Mouse (Mus musculus) heart, embryonic 11.5 days (tissue): ENCODE measurements around the gene Mterf2. TPM values are rescaled to one million over a fixed set of nuclear protein-coding genes. Genes with fewer than 3 reads are reported as not detected.
A peak's percentile ranks its signal among the peaks of the same experiment; 100 is the strongest.

Source experiments
- ATAC-seq: fragments of 200-750 bp; cut with Nextera tagmentation; replicated peaks from 2 replicates; pipeline ENCODE4 v1.8.0; 2017; ENCODE audit warnings: moderate library complexity; ENCODE audit not compliant: insufficient number of reproducible peaks, low FRiP score, low TSS enrichment
- H3K27ac ChIP-seq: fragments of 300-500 bp; sonication (generic); 2 replicates; pipeline ENCODE4 v1.5.1; 2014; ENCODE audit warnings: mild to moderate bottlenecking, low read depth, low read length
- H3K27me3 ChIP-seq: fragments of 300-500 bp; sonication (generic); 2 replicates; pipeline ENCODE4 v1.6.1; 2014; ENCODE audit warnings: mild to moderate bottlenecking, low read length, mixed read lengths; ENCODE audit not compliant: control insufficient read depth, insufficient read depth
- H3K36me3 ChIP-seq: fragments of 300-500 bp; sonication (generic); 2 replicates; pipeline ENCODE4 v1.6.1; 2014; ENCODE audit warnings: mild to moderate bottlenecking, low read length, moderate library complexity, mixed read lengths; ENCODE audit not compliant: control insufficient read depth, insufficient read depth
- H3K4me1 ChIP-seq: fragments of 300-500 bp; sonication (generic); 2 replicates; pipeline ENCODE4 v1.6.1; 2014; ENCODE audit warnings: low read length; ENCODE audit not compliant: control insufficient read depth, insufficient read depth
- H3K4me2 ChIP-seq: fragments of 300-500 bp; sonication (generic); 2 replicates; pipeline ENCODE4 v1.6.1; 2014; ENCODE audit warnings: mild to moderate bottlenecking, moderate library complexity
- H3K4me3 ChIP-seq: fragments of 300-500 bp; sonication (generic); 2 replicates; pipeline ENCODE4 v1.5.1; 2014; ENCODE audit warnings: low read depth, low read length
- H3K9ac ChIP-seq: fragments of 300-500 bp; sonication (generic); 2 replicates; pipeline ENCODE4 v1.6.1; 2014; ENCODE audit warnings: mild to moderate bottlenecking, low read depth, low read length, moderate library complexity
- H3K9me3 ChIP-seq: fragments of 300-500 bp; sonication (generic); replicated peaks from 2 replicates; pipeline ENCODE4 v1.6.1; 2016; ENCODE audit warnings: low read length; ENCODE audit not compliant: control insufficient read depth
- WGBS: fragments of 180-500 bp; shearing (Covaris S2); extraction: QIAGEN DNeasy Blood & Tissue Kit; methylation state at CpG from one replicate; pipeline ENCODE4 v1.1.7; 2014; ENCODE audit not compliant: insufficient replicate concordance; 5-methylcytosine and 5-hydroxymethylcytosine counted together
- polyA plus RNA-seq: library from polyadenylated mRNA; unstranded; fragments of >200 nt; fragmentation: Nextera tagmentation; extraction: Ambion mirVana; gene quantifications from 2 replicates; pipeline ENCODE4 v1.2.1, GENCODE M21; 2014

The Mterf2 gene
- polyA plus RNA-seq, 1 experiment from 2014 or later, result 15.1 TPM

- no peaks in the 10 kb centered on the region for H3K27me3 ChIP-seq
- H3K36me3 ChIP-seq, result 0 out of 2 replicates have a peak, but pooled peaks cover 3% of the 10 kb centered on the region
- 80% methylated on average over 5 of the region's 5 CpGs for WGBS
- H3K27ac ChIP-seq, result no peak overlapping the region
- no peak for ATAC-seq
- no peak overlapping the region for H3K9ac ChIP-seq
- H3K4me1 ChIP-seq, result no peaks in the 10 kb centered on the region
- no peak overlapping the region for H3K4me3 ChIP-seq
- no peaks in the 10 kb centered on the region for H3K9me3 ChIP-seq
- H3K4me2 ChIP-seq, result no peak overlapping the region
These were observed 21.4 kb upstream of the Mterf2 start for GRCm38 (mm10) chr10:85149226-85149625.

GRCm38 (mm10) chr10:85146282-85146681 is 18.5 kb upstream of the Mterf2 start:
- no peak overlapping the region for H3K4me3 ChIP-seq
- no peaks in the 10 kb centered on the region for H3K4me1 ChIP-seq
- peaks cover 5% of the 10 kb centered on the region; the same call in 1 of the 2 replicates for H3K36me3 ChIP-seq
- ATAC-seq, result no peak
- no peaks in the 10 kb centered on the region for H3K27me3 ChIP-seq
- no peaks in the 10 kb centered on the region for H3K9me3 ChIP-seq
- 85% methylated on average over 14 of the region's 14 CpGs for WGBS
- H3K4me2 ChIP-seq, result no peak overlapping the region
- no peak overlapping the region for H3K27ac ChIP-seq
- H3K9ac ChIP-seq, result no peak overlapping the region

DNA sequence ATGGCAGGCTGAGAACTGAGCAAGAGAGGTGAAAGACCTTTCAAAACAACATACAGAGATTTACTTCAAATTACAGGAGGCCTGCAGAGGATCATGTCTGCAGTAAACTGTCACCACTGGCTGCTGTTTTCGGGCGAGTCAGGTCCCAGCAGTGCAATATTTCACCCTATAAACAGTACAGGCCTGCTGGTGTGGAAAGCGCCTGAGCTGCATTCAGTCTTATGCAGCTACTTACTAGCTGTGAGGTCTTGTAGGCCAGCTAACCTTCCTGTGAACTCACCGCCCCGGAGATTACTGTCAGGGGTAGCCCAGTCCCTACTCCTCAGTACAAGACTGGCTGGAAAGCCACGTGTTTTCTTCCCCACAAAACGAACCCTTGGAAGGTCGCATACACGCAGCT is 13.6 kb upstream of the Mterf2 start:
- Histone ChIP-seq H3K36me3 (peaks cover 5% of the 10 kb centered on the region; the same call in 1 of the 2 replicates), H3K27ac (no peak overlapping the region)
- 72% methylated on average over 9 of the region's 9 CpGs for WGBS

DNA sequence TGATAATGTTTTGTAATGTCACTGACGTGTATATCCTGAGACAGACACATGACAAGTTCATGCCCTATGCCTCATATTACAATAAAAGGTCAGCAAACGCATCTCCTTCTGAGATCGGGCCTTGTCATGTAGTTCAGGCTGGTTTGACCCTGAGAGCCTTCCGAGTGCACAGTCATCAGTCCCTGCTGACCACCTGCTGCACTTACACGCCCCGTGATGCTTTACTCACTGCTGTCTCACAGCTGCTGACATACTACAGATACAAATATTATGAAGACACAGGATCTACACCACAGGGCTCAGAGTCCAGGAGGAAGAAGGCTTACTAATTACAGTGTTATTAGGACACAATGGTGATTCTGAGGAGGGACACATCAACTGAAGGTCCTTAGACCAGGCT is 8.7 kb upstream of the Mterf2 start:
- H3K4me2 ChIP-seq, result no peak overlapping the region
- H3K36me3 ChIP-seq, result no peaks in the 10 kb centered on the region
- H3K27ac ChIP-seq, result no peak overlapping the region
- H3K27me3 ChIP-seq, result no peaks in the 10 kb centered on the region
- no peaks in the 10 kb centered on the region for H3K9me3 ChIP-seq
- no peak overlapping the region for H3K9ac ChIP-seq
- H3K4me3 ChIP-seq, result no peak overlapping the region
- ATAC-seq, result no peak
- WGBS, result 90% methylated on average over 6 of the region's 6 CpGs
- H3K4me1 ChIP-seq, result no peaks in the 10 kb centered on the region

More for the DNA sequence above, 13.6 kb upstream of the Mterf2 start:
- no peak for ATAC-seq
- Histone ChIP-seq H3K9me3 (no peaks in the 10 kb centered on the region), H3K4me1 (no peaks in the 10 kb centered on the region), H3K27me3 (no peaks in the 10 kb centered on the region), H3K9ac (no peak overlapping the region), H3K4me3 (no peak overlapping the region), H3K4me2 (no peak overlapping the region)

DNA sequence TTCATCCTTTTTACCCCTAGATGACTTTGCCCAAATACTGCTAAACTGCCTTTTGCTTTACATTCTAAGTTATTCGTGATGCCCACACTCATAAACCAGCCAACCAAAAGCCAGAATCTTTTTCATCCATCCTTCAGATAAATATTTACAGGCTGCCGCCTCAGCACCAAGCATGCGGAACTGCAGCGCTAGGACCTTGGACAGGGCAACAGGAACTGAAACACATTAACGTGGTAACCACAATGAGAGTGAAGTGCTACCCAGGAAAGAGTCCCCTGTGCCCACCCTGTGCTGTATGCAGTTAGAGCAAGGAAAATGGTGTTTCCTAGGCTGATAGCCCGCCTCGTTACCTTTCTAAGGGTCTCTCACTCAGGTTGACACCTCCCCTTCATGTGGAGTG is 626 bp upstream of the Mterf2 start:
- WGBS, result 17% methylated on average over 7 of the region's 7 CpGs
- Histone ChIP-seq H3K4me2 (peak overlapping the region; percentile 67), H3K4me3 (peak overlapping the region; percentile 72), H3K9me3 (no peaks in the 10 kb centered on the region), H3K36me3 (peaks cover 2% of the 10 kb centered on the region; the same call in 1 of the 2 replicates), H3K27ac (no peak overlapping the region), H3K27me3 (no peaks in the 10 kb centered on the region), H3K9ac (no peak overlapping the region; the same call in 1 of the 2 replicates), H3K4me1 (no peaks in the 10 kb centered on the region)
- no peak for ATAC-seq

- H3K9me3 ChIP-seq, result no peaks in the 10 kb centered on the region
- H3K4me3 ChIP-seq, result no peak overlapping the region
- no peak for ATAC-seq
- no peak overlapping the region for H3K27ac ChIP-seq
- no peaks in the 10 kb centered on the region for H3K4me1 ChIP-seq
- H3K27me3 ChIP-seq, result no peaks in the 10 kb centered on the region
- WGBS, result 82% methylated on average over 13 of the region's 13 CpGs
- peaks cover 9% of the 10 kb centered on the region for H3K36me3 ChIP-seq
- H3K4me2 ChIP-seq, result no peak overlapping the region
- H3K9ac ChIP-seq, result no peak overlapping the region
These were observed 2.6 kb downstream of the Mterf2 start for GRCm38 (mm10) chr10:85125184-85125583.

DNA sequence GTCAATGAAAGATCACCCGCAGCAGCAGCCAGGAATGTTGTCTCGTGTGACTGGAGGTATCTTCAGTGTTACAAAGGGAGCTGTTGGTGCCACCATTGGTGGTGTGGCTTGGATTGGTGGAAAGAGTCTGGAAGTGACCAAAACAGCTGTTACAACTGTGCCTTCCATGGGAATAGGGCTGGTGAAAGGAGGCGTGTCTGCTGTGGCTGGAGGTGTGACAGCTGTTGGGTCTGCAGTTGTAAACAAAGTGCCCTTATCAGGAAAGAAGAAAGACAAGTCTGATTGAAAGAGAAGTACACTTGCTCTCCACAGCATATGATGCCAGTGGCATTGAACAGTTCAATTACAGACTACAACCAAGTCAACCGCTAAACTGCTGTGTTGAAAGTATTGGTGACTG is 13.4 kb downstream of the Mterf2 start:
- no peak overlapping the region for H3K4me3 ChIP-seq
- no peak overlapping the region for H3K9ac ChIP-seq
- H3K9me3 ChIP-seq, result no peaks in the 10 kb centered on the region
- H3K4me2 ChIP-seq, result no peak overlapping the region
- no peaks in the 10 kb centered on the region for H3K27me3 ChIP-seq
- no peaks in the 10 kb centered on the region for H3K4me1 ChIP-seq
- no peak for ATAC-seq
- H3K27ac ChIP-seq, result no peak overlapping the region
- WGBS, result 55% methylated on average over 4 of the region's 4 CpGs
- H3K36me3 ChIP-seq, result peaks cover 8% of the 10 kb centered on the region; the same call in 1 of the 2 replicates

DNA sequence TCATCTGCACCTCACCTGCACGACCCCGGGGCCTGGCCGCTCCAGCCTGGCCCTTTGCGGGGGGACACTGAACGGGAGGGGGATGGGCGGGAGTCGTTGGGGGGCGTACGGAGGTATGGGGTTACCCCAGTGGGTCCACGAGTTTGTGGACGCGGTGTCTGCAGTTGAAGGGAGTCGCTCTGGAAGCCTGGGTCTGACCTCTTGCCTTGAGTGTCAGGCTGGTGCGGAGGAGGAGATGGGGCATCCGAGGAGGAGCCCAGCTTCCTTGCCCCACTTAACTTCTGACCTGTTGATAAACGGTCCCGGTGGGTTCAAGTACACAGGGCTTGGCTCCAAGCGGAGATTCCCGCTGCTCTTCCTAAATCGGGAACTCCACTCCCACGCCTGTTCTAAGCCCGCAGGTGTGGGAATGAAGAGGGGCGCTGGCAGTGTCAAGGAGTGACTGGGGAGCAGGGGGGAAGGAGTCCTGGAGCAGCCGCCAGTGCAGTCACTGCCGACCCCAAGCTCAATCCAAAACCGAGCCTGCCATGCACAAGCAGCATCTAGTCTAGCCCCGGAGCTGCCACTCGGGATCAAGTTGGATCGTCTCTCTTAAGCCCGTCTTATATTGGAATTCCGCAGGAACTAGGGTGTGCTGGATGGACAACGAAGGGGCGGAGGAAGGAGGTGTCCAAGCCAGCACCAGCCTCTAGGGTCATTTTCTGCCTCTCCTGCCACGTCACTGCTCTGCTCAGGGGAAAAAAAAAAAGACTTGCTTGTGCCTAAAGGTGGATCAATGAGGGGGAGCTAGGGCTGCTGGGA is 24.5 kb downstream of the Mterf2 start:
- Histone ChIP-seq H3K36me3 (no peaks in the 10 kb centered on the region), H3K27ac (peak overlapping the region; percentile 88), H3K4me2 (peak overlapping the region; percentile 70), H3K9ac (peak overlapping the region; percentile 83), H3K4me1 (no peaks in the 10 kb centered on the region; the same call in 1 of the 2 replicates), H3K9me3 (no peaks in the 10 kb centered on the region), H3K4me3 (peak overlapping the region; percentile 67), H3K27me3 (no peaks in the 10 kb centered on the region)
- peak; percentile 58 for ATAC-seq
- under 1% methylated on average over 34 of the region's 34 CpGs for WGBS
